Mouse (Mus musculus) layer of hippocampus, postnatal 25 days (tissue): ENCODE measurements around the gene Sufu. TPM values are rescaled to one million over a fixed set of nuclear protein-coding genes. Genes with fewer than 3 reads are reported as not detected.

Source experiments
- DNase-seq, 2 experiments: peaks; one replicate each; pipeline ENCODE4 v3.0.0; 2022; ENCODE audit warnings: mixed read lengths in 2 of 2, low spot score in 1 of 2; ENCODE audit errors: extremely low spot score in 1 of 2
- total RNA-seq, 2 experiments: library from RNA; stranded (reverse); gene quantifications; 2 replicates each; pipeline ENCODE4 v1.2.3; 2021

Sufu gene
- total RNA-seq, 2 experiments from 2014 or later: 19.4 to 22.1 TPM

DNA sequence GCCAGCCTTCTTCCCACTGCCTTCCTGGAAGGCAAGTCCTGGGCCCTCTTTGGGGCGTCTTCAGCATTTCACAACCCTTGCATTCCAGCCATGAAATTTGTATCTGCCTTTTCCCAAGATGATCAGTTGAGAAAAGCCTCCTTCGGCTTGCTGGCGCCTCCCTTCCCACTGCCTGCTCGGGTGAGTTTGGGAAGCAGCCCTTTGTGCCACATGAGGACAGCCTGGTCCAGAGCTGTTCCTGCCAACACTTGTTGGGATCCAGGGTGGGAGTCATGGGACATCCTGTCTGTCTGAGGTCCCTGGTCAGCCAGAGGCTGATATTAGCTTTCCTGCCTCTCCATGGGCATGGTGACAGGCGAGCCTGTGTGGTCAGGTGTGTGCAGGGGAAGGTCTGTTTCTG is 61.1 kb downstream of the Sufu start:
- DNase-seq: no peak

DNA sequence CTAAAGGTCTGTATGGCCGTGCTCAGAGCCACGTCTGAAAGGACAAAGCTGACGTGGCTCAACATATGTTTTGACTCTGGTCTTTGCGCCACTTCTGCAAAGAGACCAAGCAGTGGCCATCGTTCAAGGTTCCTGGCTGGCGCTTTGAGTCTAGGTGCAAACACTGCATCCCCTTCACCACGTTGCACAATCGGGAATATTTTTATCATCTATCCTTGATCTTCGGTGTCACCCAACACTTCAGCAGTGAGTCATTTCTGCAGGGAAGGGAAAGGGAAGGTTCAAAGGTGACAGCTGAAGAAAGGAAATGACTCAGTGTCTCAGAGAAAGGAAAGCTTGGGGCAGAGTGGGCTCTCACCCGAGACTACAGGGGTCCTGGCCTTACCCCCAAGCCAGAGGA is 62.6 kb downstream of the Sufu start:
- DNase-seq: no peak

DNA sequence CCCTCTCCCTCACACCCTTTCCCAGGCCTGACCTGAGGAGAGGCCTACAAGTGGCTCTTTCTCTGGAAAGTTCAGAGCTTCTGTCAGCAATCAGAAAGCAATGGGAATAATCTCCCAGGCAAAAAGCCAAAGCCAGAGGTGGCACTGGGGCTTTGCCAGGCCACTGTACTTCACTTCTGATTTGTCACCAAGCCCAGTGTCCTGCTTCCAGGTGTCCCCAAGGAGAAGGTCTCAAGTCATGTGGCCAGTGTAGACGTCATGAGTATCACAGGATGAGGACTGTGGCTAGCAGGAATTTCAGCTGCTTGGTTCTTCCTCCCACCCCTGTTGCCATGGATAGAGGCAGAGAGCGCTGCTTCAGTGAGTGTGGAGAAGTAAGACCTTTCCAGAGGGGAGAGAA is 63.2 kb downstream of the Sufu start:
- DNase-seq: no peak

DNA sequence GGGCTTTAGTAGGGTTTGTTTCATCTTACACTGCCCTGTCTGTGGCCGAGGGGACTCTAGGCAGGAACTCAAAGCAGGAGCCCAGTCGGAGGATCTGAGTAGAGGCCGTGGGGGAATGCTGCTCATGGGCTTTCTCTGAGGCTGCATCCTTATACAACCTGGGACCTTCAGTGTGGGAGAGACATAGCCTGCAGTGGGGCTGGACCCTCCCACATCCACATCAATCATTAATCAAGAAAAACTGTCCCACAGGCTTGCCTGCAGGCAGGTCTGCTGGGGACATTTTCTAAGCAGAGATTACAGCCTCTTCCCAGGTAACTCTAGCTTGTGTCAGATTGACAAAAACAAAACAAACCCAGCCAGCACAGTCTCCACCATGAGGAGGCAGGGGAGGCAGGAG is 65.9 kb downstream of the Sufu start:
- DNase-seq: no peak

DNA sequence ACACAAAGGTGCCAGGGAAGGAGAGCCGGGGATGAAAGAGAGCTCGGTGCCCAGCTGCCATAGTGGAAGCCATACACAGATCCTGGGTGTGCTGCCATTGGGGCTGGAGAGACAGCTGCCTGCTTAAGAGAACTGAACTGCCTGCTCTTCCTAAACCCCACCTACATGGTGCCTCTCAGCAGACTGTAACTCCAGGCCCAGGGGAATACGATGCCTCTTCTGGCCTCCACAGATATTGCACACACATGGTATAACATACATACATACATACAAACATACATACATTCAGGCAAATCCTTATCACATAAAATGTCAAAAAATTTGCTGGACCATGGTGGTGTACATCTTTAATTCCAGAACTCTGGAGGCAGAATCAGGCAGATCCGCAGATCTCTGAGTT is 66.8 kb downstream of the Sufu start:
- DNase-seq: no peak

DNA sequence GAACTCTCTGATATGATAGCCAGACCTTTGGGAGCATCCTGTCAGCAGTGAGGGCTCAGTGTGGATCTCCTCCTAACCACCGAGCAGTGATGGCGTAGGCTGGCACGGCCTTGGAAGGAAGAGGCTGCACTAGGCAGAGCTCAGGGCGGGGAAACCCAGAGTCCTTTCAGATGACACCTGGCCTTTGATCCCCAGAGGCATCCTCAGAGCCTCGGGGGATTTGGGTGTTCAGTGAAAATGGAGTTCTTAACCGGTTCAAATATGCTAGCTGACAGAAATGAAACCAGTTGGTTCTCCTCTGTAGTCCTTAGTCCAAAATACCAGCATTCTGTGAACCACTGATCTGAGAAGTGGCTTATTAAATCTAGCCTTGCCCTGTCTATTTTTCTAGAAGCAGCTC is 69.5 kb downstream of the Sufu start:
- DNase-seq: no peak

DNA sequence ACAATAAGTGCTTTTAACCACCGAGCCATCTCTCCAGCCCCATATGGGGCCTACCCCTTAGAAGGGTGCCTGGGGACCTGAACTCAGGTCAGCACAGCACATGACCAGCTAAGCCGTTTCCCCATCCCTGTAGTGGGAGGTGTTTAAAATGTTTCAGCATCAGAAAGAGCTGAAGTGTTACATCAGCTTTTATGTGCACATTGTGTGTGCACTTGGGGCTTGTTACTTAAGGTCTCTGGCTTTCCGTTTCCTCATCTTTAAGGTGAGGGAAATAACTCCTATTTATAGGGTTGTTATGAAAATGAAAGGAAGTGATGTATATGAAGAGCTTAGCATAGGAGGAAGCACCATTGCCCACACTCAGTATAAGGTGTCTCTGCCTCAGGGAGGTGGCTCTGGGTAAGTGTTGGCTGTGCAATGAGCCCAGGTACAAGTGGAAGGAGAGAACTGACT is 70.4 kb downstream of the Sufu start:
- DNase-seq: no peak

DNA sequence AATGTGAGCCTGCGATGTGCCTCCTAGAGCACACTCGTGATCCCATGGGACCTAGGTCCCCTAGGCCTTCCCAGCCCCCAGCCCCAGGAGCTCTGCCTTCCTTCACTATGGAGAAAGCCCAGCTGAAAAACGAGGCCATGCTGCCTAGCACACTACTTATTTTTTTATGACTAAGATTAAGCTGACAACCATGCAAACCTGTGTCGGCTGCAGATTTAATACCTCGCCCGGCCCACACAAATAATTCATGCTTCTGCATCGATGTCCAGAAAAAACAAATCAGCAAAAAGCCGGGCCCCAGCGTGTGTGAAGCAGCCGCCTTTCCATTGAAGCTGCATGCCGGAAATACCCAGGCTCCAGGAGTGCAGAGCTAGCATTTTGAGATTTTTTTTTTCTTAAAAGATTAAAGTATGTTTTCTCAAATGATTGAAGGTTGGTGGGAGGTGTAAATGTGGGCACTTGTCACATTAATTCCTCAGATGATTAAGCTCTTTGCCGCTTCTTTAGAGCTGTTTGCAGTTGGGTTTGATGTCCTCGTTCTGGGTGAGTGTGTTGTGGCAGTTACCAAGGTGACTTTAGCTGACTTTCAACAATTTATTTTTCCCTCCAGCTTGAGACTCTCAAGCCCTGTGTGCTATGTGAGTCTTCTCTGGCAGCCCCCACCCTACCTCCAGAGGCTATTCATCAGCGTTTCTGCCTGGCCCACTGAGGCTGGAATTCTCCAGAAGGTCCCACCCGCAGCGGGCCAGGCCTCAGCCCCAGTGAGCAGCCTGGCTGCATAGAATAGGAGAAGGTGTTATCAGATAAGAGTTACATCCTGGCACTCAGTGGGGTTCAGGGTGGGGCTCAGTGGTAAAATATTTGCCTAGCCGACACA is 73.9 kb downstream of the Sufu start:
- no peak for DNase-seq

DNA sequence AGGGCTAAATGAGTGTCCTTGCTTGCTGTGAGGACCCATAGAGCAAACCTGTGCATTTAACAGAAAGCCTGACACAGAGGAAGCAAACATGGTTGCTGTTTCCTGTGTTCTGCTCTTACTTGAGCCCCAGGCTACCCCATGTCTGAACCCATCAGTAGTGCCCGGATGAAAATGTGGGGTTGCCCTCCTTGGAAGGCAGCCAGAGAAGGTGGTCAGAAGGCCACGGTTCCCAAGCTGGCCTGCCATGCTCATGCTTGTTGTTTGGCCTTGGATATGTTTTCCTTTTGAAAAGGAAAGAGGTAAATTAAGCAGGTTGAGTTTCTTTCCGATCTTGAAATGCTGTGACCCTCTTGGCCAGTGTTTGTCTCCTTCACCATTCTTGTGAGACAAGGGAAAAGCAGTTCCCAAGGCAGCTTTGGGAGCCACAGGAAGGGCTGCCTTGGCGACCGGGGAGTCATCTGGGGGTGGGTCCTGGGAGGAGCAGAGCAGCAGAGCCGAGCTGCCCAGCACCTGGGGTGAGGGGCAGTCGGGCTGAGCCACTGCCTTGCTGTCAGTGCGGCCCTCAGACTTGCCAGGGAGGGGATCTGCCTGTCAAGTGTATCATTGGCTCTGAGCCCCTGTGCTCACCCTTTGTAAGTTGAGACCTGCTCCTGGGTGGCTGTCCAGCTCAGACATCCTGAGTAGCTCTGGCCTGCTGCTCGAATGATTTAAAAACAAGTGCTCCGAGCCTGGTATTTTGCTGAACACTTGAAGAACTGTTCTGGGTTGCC is 74.8 kb downstream of the Sufu start:
- no peak for DNase-seq

DNA sequence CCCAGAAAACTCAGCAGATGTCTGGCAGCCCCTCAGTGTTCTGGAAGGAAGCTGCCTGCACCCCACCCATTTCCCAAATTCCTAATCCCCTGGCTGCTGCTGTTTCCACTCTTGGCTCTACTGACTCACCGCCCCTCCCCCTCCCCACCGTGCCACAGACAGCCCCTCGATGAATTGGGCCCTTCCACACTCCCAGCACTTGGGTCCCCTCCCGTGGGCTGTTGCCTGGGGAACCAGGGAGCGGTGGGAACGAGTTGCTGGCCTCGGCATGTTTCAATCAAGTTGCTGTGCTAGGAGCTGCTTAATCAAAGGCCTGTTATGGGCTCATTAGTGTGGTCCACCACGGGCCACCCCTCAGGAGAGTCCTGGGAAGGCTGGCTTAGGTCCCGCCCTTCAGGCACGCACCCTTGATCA is 80.7 kb downstream of the Sufu start:
- no peak for DNase-seq

DNA sequence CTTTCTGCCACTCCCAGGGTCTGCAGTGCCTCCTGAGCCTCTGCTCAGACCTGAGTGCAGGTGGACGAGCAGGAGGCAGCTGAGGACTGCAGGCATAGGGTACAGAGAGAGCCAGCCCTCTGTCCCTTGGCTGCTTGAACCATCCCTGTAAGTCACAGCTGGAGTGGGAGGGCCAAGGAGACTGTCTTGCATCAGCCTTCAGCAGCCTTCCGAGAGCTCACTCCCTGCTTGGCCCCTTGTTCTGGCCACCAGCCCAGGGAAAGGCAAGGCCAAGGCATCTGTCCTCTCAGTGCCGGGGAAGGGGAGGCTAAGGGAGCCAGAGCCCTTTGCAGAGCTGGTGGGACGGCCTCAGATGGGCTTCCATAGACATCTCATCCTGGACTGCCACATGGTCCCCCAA is 81.5 kb downstream of the Sufu start:
- no peak for DNase-seq

DNA sequence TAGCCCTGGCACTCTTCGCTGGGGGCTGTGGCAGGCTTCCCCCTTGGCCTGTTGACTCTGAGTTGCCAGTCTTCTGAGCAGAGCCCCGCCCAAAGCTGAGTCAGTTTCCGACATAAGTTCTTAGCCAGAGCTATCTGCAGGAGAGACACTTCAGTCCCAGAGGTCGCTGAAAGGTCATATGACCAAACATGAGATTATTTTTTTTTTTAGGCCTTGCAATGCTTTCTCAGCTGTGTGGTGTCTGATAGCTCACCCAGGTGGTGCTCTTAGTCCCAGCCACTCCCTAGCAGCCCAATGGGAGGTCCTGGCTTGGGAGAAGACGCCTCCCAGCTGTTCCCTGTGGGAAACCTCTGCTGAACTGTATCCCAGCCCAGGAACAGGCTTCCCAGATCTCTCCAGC is 82.1 kb downstream of the Sufu start:
- DNase-seq: no peak

DNA sequence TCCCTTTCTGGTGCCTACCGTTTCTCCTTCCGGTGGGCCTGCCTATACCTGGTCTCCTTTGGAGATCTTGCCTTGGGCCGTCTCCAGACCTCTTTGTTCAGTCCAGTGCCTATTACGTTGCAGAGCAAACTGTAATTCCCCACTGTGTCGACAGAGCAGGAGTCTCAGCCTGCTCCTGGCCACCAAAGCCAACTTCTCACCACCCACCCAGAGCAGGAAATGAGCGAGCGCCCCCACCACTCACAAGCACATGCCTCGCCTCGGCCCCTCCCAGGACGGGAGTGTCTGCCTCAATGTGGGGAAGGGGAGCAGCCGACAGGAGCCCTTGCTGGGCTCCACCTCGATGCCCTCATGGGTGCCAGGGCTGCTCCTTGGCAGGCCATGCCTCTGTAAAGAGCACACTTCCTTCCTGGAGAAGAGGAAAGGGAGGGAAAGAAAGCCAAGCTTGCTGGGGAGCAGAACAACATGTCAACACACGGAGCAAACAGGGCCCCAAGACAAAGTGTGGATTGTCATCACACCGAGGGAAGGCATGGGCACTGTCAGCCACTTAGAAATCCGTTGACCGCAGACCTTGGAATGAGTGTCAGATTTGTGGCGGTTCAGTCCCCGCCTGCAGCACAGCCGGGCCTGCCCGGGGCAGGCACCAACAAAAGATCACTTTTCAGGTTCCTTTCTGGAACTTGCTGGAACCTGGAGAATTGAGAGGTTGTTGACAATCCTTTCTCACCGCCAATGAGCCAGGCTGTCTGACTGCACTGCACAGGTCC is 82.8 kb downstream of the Sufu start:
- no peak for DNase-seq

DNA sequence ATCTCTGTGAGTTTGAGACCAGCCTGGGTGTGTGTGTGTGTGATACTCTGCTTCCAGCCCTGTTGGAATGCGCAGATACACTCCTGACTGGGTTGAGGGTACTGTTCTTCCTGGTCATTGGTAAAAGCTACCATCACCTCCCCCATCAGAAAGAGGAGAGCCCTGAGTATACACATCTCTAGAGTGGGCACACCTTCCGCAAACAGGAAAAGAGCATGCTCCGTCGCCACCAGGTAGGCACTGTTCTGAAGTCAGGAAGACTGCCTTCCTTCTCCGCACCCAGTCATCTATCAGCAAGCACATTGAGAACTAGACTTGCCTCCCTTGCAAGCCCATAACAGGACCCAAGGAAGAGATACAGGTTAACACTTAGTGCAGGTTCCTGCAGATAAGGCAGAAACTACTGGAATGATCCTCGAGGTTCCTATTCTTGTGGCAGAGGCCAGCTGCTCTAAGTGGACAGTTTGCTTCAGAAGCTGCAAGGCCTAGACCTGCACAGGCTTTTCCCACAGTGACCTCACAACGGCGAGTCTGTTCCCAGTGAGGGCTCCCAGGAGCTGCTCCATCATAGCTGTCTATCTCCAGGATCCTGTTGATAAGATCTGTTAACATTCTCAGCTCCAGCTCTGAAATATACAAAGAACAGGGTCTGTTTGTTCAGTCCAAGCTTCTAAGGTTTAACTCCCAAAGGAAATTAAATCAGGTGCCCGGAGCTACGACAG is 84.1 kb downstream of the Sufu start:
- no peak for DNase-seq

DNA sequence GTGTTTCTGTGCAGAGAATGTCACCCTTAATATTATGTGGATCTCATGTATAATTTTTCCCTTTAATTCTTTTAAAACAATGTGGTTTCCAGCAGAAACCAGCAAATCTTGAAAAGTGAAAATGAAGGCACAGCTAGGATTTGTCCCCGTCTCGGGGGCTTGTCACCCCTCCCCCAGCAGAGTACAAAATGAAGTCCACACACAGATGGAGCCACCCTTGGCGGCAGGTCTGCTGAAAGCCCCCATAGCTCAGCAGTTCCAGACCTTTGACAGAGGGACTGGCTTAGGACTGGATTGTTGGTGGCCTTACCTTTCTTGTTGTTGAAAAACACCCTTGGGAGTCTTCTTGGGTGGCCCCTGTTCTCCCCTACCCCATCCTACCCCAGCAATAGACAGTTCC is 84.7 kb downstream of the Sufu start:
- no peak for DNase-seq

DNA sequence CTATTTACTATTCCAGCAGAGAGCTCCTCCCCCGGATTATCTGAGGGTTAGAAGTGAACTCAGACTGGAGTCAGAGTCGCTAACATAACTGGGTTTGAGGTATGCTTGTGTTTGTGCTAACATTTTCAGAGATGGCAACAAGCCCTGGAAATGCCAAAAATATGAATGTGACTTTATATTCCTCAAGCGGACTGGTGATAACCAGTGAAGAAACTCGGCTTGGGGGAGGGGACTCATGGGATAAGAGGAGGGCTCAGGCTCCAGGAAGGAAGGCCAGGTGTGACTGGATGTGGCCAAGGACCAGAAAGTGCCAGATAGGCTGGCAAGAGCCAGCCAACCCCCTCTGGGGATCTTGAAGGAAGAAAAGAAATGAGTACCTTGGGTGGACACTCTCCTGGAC is 85.1 kb downstream of the Sufu start:
- no peak for DNase-seq

DNA sequence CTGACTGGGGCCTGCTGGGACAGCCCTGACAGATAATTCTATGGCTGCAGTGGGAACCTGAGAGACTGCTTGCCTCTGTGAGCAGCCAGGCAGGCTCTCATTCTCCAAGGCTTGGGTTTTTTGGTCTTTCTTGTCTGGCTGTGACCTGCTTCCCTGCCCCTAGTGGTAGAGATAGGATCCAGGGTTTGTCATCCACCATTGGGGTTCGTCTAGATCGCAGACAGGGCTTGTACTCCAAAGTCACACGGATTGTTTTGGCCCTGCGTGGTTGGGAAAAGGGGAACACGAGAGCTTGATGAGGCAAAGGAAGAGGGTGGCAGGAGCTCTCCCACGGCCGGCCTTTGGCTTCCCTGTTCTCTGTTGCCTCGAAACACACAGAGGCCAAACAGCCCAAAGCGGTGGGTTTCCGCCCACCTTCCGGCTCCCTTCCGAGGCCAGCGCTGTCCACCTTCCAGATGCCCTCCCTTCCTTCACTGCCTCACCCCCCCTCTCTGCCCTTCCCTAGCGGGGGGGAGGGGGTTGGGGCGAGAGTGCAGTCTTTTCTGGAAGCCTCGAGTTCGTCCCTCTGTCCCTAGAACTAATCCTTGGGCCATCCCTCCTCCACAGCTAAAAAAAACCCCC is 86.3 kb downstream of the Sufu start:
- no peak for DNase-seq

DNA sequence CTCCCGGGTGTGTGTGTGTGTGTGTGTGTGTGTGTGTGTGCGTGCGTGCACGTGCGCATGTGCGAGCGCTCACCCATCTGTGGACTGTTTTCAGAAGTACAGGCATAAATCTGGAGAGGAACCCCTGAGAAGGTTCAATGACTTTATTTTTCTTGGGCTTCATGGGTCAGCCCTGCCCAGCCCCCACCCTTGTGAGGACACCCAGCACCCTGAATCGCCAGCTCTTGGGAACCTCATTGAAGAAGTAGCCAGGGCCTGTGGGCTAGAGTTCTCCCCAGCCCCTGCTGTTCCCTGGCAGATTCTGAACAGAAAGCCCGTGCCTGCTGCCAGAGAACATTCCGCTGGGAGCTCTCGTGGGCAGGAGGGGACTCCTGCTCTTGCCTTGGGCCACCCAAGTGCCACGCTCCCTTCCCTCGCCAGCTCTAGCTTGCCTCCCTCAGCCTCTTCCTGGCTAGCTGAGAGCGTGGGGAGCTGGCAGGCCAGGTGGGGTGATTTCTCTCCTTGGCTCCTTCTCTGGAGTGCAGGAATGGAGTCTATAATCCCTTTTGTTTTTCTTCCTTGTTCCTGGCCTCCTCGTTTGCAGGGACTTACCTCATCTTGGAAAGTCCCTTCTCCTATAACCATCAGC is 87.1 kb downstream of the Sufu start:
- DNase-seq: peak in 1 of 2 experiments; percentile 27

DNA sequence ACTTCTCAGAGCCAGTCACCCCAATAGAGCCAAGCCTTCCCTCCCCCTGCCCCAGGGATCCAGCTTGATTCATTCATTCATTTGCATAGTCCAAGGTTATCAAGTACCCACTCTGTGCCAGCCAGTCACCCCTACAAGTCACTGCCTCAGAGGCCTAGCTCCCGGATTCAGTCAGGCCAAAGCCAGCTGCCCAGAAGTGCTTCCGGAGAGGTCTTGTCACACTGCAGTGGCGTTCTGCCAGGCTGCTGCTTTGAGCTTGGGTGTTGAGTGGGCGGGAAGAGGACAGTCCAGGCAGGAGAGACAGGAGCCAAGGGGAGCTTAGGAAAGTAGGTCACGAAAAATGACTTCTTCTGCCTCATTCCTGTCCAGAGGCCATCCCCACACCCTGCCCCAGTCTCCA is 87.8 kb downstream of the Sufu start:
- peak in 1 of 2 experiments; percentile 30 for DNase-seq
